Mouse (Mus musculus): Measurements from ENCODE around the gene Slc22a20.

The Slc22a20 gene

DNA sequence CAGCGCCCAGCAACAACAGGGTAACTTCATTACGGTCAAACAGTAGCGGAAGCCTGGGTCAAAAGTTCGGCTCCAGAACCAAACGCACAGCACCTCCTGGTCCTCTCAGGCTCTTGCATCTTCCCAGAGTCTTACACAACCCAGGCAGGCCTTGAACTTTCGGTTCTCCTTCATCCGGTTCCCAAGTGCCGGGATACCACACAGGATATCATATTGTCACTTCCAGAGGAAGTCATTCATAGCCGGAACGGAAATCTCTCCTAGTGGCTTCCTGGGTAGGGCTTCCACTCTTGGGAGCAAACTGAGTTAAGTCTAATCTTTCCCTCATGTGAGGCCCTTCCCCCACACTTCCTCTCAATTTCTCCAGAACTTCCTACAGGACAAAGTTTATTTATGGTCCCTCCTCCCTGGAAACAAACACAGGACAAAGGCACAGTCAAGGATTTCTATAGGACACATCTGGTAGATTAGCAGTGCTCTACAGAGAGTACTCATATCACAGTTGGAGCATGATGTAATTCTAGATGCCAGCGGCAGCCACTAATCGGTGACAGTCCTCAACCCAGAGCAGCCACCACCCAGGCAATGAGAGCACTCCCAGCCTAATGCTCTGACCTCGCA, 33.8 kb downstream of the Slc22a20 start:
- DNase-seq (ENCODE audit: low read depth, low spot score) = no peak

GRCm38 (mm10) chr19:5951631-5952030, 34.3 kb downstream of the Slc22a20 start:
- DNase-seq (ENCODE audit: low read depth, low spot score) = no peak

- no peak for DNase-seq (ENCODE audit: low read depth, low spot score)
These were observed 35.7 kb downstream of the Slc22a20 start for GRCm38 (mm10) chr19:5950218-5950617.

DNA sequence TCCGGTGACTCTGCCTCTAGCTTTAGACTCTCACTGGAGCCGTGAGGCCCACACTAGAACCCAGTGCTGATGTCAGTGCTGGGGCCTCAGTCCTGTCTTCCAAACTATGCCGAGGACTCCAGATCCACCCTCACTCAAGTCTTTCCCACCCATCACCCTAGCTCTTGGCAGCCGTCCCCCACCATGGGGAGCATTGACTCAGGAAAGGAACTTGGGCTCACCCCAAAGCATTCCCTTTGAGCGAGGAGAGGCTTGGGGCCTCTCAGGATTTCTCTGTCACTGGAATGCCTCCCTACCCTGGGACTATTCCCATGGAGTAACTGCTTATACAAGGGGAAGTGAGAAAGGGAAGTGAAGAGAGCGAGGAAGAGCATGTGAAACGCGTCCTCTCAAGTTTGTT, 40.1 kb downstream of the Slc22a20 start:
- DNase-seq (ENCODE audit: low read depth, low spot score) = no peak

DNA sequence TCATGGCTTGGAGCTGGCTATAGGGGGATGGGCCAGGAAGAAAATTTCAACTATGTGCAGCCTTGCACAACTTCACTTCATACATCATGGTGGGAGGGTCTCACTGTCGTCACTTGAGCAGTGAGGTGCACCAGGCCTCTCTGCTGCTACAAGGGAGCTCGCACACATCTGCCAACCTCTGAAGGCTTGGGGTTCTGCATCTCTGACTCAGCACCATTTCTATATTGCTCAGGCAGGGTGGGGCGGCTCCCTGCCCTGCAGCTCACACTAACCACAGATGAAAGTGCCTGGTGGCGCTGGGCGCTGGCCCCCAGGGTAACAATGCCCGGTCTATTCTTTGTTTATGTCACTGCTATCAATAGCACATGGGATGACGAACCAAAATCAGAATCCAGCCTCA, 40.9 kb downstream of the Slc22a20 start:
- DNase-seq (ENCODE audit: low read depth, low spot score) = no peak

- no peak for DNase-seq (ENCODE audit: low read depth, low spot score)
These were observed 41.8 kb downstream of the Slc22a20 start for GRCm38 (mm10) chr19:5944145-5944544.

DNA sequence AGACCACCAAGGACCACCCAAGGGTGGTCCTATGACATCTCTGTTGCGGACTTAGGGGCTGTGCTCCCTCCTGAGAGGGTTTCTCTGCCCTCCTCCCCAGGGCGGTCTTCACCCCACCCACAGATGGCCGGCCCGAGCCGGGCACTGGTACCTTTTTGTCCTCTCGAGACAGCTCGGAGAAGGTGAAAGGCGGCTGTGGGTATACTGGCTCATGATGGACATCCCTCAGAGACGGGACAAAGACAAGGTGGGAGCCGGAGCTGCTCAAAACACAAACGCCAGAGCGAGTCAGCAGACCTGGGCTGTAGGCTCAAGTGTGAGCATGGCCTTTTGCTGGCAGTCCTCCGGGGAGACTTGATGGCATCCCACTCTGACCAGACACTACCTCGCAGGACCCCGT, 42.5 kb downstream of the Slc22a20 start:
- no peak for DNase-seq (ENCODE audit: low read depth, low spot score)

GRCm38 (mm10) chr19:5942581-5942980, 43.4 kb downstream of the Slc22a20 start:
- no peak for DNase-seq (ENCODE audit: low read depth, low spot score)

GRCm38 (mm10) chr19:5940656-5941055, 45.3 kb downstream of the Slc22a20 start:
- DNase-seq (ENCODE audit: low read depth, low spot score) = no peak

GRCm38 (mm10) chr19:5940173-5940572, 45.8 kb downstream of the Slc22a20 start:
- no peak for DNase-seq (ENCODE audit: low read depth, low spot score)

GRCm38 (mm10) chr19:5939715-5940114, 46.2 kb downstream of the Slc22a20 start:
- DNase-seq (ENCODE audit: low read depth, low spot score) = no peak

DNA sequence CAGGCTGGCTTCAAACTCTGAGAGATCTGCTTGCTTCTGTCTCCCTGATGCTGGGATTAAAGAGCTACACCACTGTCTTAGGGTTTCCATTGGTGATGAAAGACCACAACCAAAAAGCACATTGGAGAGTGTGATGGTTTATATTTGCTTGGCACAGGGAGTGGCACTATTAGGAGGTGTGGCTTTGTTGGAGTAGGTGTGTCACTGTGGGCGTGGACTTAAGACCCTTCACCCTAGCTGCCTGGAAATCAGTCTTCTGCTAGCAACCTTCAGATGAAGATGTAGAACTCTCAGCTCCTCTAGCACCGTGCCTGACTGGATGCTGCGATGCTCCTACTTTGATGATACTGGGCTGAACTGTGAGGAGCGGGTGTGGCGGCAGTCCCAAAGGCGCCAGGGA, 47.4 kb downstream of the Slc22a20 start:
- no peak for DNase-seq (ENCODE audit: low read depth, low spot score)

GRCm38 (mm10) chr19:5937836-5938406, 48.0 kb downstream of the Slc22a20 start:
- no peak for DNase-seq (ENCODE audit: low read depth, low spot score)

GRCm38 (mm10) chr19:5937095-5937835, 48.7 kb downstream of the Slc22a20 start:
- DNase-seq (ENCODE audit: low read depth, low spot score) = no peak

GRCm38 (mm10) chr19:5935691-5936090, 50.3 kb downstream of the Slc22a20 start:
- DNase-seq (ENCODE audit: low read depth, low spot score) = no peak

GRCm38 (mm10) chr19:5935266-5935665, 50.7 kb downstream of the Slc22a20 start:
- DNase-seq (ENCODE audit: low read depth, low spot score) = no peak

DNA sequence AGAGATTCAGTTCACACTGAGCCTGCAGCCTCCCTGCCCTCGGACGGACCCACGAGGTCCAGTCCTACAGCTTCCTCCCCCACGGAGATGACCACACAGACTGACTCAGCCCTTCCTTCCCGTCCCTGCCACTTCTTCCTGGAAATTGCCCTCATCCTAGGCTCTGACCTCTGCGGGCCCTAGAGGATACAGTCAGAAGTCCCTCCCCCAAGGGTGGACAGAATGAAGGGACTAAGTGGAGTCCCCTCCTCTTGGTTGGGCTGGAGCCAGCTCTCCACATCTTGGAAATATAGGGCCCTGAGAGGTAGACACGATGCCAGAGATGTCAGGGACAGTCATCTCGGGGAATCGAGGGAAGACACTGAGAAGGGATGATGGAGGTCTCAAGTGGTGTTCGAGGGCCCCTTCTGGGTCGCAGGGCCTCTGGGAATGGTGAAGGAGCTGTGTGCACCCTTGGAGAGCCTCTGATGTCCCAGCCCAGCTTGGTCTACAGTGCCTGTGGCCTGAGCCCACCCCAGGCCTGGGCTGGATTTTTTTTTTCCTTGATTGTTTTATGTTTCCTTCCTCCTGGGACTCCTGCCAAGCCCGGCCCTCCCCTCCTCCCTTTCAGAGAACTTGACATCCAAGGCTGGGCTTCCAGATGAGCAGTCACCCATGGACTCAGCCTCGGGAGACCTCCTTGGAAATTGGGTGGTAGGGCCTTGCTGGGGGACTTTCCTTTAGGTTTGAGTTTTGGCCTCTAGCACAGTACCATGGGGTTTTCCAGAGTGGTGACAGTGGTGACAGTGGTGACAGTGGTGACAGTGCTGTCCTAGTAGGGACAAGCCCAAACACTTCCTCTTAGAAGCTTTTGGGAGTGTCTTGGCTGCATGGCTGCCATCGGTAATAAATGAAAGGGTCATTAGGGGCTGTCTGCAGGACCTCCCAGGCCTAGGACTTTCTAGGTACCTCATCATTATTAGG, 56.0 kb downstream of the Slc22a20 start:
- DNase-seq (ENCODE audit: low read depth, low spot score) = no peak

DNA sequence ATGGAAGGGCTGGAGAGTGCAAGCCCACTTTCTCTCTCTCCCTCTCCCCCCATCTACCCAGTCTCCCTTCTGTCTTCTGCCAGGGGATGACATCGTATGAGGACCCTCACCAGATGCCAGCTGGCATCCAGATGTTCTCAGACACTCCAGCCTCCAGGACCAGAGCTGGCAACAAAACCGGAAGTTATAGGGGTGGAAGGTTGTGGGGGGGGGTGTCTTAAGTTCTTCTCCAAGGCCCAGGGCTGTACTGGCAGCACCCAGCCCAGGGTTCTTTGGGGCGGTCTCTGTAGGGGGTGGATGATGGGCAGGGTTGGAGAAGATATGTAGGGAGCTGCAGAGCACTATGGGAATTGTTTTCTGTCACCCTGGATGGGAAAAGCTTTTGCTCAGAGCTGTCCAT, 57.4 kb downstream of the Slc22a20 start:
- DNase-seq (ENCODE audit: low read depth, low spot score) = no peak

DNA sequence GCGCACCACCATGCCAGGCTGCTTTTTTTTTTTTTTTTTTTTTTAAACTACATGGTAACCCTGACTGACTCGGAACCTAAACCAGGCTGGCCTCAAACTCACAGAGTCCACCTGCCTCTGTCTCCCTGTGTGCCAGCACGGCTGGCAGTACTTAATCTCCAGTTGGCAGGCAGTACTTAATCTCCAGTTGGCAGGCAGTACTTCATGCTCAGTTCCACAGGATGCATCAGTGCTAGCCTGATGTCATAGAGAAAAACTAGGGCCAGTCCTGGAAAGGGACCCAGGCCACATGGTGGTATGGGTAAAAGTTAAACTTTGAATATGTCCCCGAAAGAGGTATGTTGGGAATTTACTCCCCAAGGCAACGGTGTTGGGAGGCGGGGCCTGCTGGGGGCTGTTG, 57.8 kb downstream of the Slc22a20 start:
- DNase-seq (ENCODE audit: low read depth, low spot score) = no peak

DNA sequence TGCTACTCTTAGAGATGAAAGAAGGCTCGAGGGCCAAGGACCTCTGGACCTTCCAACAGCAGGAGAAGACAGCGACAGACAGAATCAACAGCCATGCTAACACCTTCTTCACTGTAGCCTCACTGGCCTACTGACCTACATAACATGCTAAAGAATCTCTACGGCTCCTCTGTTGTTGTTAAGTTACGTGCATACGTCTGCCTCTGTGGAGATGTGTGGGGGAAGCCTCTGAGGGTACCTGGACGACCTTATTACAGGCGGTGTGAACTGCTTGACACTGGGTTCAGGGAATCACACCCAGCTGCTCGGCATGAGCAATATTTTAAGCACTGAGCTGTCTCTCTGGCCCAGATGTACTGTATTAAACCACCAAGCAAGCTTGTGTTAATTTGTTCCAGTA, 58.4 kb downstream of the Slc22a20 start:
- no peak for DNase-seq (ENCODE audit: low read depth, low spot score)

DNA sequence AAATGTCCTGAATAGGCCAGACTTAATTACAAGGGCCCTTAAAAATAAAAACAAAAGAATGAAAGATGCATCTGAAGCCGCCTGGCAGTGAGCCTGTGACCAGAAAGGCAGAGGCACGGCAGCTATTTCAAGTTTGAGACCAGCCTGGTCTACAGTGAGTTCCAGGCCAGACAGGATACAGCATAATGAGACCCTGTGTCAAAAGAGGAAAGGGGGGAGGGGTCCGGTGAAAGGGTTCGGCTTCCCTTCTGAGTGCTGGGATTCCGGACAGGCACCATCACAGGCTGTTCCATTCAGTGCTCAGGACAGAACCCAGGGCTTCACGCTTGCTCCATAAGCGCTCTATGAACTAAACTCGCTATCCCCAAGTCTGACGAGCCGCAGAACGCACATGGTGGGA, 58.9 kb downstream of the Slc22a20 start:
- no peak for DNase-seq (ENCODE audit: low read depth, low spot score)

DNA sequence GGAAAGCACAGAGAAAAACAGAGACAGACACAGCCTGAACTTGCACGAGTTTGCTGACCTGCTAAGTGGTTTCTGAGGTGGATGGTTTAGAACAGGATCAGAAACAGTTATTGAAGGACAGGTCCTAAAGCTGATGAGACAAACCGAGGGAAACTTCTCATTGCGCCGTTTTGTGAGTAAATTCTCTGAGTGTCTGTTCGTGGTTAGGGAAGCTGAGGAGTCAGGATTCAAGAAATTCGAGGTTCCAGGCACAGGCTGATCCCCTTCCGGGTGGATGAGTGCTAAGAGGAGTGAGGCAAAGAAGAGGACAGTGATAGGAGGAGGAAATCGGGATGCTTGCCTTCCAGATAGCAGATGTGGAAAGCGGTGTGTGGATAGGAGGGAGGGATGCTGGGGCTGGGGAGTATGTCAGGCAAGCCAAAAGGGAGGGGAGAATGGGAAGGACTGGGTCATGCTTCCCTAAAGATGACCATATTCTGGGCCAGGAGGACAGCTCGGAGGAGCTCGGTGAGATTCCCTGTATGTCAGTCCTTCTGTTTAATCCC, 60.6 kb downstream of the Slc22a20 start:
- DNase-seq (ENCODE audit: low read depth, low spot score) = no peak
